Mouse (Mus musculus) heart, adult 2 months (tissue): ENCODE measurements at regions not wholly inside any gene's neighbourhood (a gene's known extent, or its start where the extent isn't known, plus 50 kb on each side); places are given as distances from the start of the nearest gene placed in this dataset.

Experiments used
- CTCF ChIP-seq: fragments of 200-600 bp; IDR thresholded peaks from 2 replicates; pipeline ENCODE4 v1.8.1; 2022; ENCODE audit warnings: antibody characterized with exemption, mild to moderate bottlenecking, moderate library complexity
- EP300 ChIP-seq: fragments of 200-500 bp; IDR thresholded peaks from 2 replicates; pipeline ENCODE4 v1.6.1; 2011; ENCODE audit warnings: low read depth, low read length, control low read depth; ENCODE audit not compliant: insufficient read depth

DNA sequence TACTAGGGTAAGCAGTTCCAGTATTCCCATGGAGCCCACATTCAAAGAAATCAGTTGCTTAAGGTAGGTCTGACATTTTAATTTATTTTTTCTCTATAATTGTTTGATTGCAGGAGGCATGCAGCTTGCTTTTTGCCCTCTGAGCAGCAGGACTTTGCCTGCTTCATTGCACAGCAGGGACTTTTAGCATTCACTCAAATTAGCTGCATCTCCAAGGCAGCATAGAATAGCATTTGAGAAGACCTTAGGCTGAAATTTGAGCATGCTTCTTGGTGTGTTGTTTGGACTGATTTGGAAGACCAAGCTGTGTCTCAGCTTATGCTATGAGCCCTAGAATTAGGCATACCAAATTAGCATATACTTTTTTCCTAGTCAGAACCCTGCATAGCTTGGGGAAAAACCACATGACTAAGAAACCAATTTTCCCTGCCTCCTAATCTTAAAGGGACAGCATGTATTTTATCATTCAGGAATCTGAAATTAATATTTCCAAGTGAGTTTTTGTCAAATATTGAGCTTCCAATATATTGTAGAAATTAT lies 271.7 kb upstream of the Gje1 start:
- TF ChIP-seq CTCF (no peak), EP300 (no peak)
